Mouse (Mus musculus) kidney, adult 2 months (tissue): ENCODE measurements around the gene Gpr83. TPM values are rescaled to one million over a fixed set of nuclear protein-coding genes. Genes with fewer than 3 reads are reported as not detected.

Experiments
- DNase-seq: peaks from one replicate; pipeline ENCODE4 v3.0.0; 2021
- H3K27ac ChIP-seq: fragments of 200-500 bp; 2 replicates; pipeline ENCODE4 v1.5.1; 2012; ENCODE audit warnings: low read depth, low read length, control low read depth, inconsistent platforms; ENCODE audit not compliant: insufficient read depth
- H3K27me3 ChIP-seq: fragments of 200-500 bp; replicated peaks from 2 replicates; pipeline ENCODE4 v1.6.1; 2012; ENCODE audit warnings: mild to moderate bottlenecking, moderate library complexity, low read length, inconsistent platforms; ENCODE audit not compliant: control insufficient read depth, insufficient read depth
- H3K36me3 ChIP-seq: fragments of 200-500 bp; 2 replicates; pipeline ENCODE4 v1.6.1; 2012; ENCODE audit warnings: mild to moderate bottlenecking, moderate library complexity, low read length, inconsistent platforms; ENCODE audit not compliant: control insufficient read depth, insufficient read depth
- H3K4me1 ChIP-seq: fragments of 200-500 bp; 2 replicates; pipeline ENCODE4 v1.6.1; 2011; ENCODE audit warnings: low read length; ENCODE audit not compliant: control insufficient read depth, insufficient read depth
- H3K4me3 ChIP-seq: fragments of 200-500 bp; 2 replicates; pipeline ENCODE4 v1.5.1; 2011; ENCODE audit warnings: mild to moderate bottlenecking, low read depth, low read length, control low read depth; ENCODE audit not compliant: insufficient read depth
- CTCF ChIP-seq: fragments of 200-500 bp; conservative IDR thresholded peaks from 2 replicates; pipeline ENCODE4 v1.5.1; 2011; ENCODE audit warnings: low read depth, mild to moderate bottlenecking, control low read depth, low read length, moderate library complexity, mixed read lengths; ENCODE audit not compliant: insufficient read depth, insufficient read length
- POLR2A ChIP-seq: fragments of 200-500 bp; IDR thresholded peaks from one replicate; pipeline ENCODE4 v1.6.1; 2011; ENCODE audit warnings: low read depth, low read length, control low read depth
- WGBS: fragments of 180-500 bp; shearing (Covaris S2); methylation state at CpG from one replicate; pipeline ENCODE4 v1.1.7; 2018; 5-methylcytosine and 5-hydroxymethylcytosine counted together
- polyA plus RNA-seq: library from polyadenylated mRNA; depleted of rRNA; stranded (reverse); fragments of >200 nt; gene quantifications from 2 replicates; pipeline ENCODE4 v1.2.3, GENCODE M21; 2012; rRNA removed

Gene Gpr83
- polyA plus RNA-seq, 1 experiment = 0.30 TPM

DNA sequence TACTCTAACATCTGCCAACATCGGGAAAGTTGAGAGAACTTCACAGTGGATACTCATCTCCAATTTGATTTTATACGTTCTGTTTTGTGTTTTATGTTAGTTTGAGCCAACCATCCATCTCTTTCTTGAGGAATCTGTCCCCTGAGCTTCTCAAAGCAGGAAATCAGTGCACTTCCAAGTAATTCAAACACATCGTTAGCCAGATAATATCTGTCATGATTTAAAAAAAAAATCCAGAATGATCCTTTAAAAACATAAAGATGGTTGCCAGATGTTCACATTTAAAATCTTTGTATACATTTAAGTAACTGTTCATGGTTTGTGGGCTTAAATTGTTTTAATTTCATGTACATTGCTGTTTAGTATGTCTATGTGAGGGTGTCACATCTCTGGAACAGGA lies 45.9 kb downstream of the Gpr83 start:
- 55% methylated on average over 3 of the region's 3 CpGs for WGBS
- no peak overlapping the region for H3K27ac ChIP-seq
- TF ChIP-seq CTCF (no peak), POLR2A (no peak)
- H3K4me1 ChIP-seq = no peaks in the 10 kb centered on the region
- no peaks in the 10 kb centered on the region for H3K27me3 ChIP-seq
- DNase-seq = no peak
- H3K4me3 ChIP-seq = no peak overlapping the region
- no peaks in the 10 kb centered on the region for H3K36me3 ChIP-seq

DNA sequence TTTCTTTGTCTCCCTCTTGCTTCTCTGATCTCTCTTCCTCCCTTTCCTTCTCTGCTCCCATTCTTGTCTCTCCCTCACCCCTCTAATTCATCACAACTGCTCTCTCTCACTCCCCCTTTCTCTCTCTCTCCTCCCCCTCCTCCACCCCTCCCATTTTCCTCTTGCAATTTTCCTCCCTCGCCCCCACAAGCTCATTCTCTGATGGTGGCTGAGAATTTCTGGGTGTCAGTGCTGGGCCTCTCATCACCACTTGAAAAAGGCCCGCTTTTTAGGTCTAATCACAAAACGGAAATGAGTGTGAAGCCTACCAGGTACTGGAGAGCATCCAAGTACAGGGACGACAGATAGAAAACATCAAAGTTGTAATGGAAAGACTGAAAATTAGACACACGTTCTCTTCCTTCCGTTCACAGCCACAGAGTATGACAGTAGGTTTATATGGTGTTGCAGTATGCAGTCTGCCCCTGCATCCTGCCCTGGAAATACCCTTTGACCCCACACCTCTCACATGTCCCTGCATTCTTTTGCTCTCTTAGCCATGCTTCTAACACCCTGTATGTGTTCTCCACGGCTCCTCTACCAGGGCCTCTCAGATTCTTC lies 47.9 kb downstream of the Gpr83 start:
- no peaks in the 10 kb centered on the region for H3K27me3 ChIP-seq
- H3K4me3 ChIP-seq = no peak overlapping the region
- WGBS = 41% methylated on average over 7 of the region's 7 CpGs
- no peak overlapping the region for H3K27ac ChIP-seq
- no peaks in the 10 kb centered on the region for H3K4me1 ChIP-seq
- no peak for DNase-seq
- no peaks in the 10 kb centered on the region for H3K36me3 ChIP-seq
- no peak for TF ChIP-seq CTCF
- no peak for TF ChIP-seq POLR2A

DNA sequence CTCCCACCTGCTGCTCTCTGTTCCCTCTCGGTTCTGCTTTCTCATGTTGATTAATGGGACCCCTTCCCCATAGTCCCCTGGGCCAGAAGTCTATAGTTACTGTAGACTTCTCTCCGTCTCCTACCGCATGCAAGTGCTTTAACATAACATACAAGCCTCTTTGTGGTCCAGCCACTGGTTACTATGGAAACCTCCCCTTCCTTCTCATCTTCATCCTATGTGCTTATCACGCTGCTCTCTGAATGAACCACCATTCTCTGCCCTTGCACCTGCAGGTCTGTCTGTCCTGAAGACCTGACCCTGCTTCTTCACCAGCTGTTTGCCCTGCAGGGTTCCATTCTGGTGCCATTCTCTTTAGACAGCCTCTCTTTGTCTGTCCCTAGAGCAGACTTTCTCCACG lies 50.0 kb downstream of the Gpr83 start:
- Histone ChIP-seq H3K27ac (no peak overlapping the region), H3K4me3 (no peak overlapping the region), H3K27me3 (no peaks in the 10 kb centered on the region), H3K4me1 (no peaks in the 10 kb centered on the region), H3K36me3 (no peaks in the 10 kb centered on the region)
- DNase-seq = no peak
- TF ChIP-seq CTCF = no peak
- TF ChIP-seq POLR2A = no peak
- WGBS = 59% methylated on average over 5 of the region's 5 CpGs

DNA sequence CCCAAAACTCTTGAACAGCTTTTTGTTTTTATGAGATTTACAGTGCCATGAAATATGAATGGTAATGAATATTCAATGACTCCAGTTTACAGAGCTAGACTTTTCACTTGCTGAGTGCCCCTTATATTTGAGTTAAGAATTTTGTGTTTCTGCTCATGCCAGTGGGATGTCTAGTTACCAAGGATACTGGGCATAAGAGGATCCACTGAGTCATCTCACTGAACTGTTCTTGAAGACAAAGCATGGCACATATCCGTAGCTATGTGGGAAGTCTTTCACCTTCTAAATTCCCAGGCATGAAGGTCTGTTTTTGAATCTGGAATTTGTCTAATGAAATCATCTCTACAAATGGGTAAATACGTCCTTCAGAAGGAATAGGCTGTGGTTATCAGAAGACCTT lies 52.0 kb downstream of the Gpr83 start:
- Histone ChIP-seq H3K36me3 (no peaks in the 10 kb centered on the region), H3K27me3 (no peaks in the 10 kb centered on the region), H3K4me3 (no peak overlapping the region), H3K4me1 (no peaks in the 10 kb centered on the region), H3K27ac (no peak overlapping the region)
- WGBS = 82% methylated on average over 2 of the region's 2 CpGs
- no peak for DNase-seq
- TF ChIP-seq POLR2A (no peak), CTCF (no peak)

DNA sequence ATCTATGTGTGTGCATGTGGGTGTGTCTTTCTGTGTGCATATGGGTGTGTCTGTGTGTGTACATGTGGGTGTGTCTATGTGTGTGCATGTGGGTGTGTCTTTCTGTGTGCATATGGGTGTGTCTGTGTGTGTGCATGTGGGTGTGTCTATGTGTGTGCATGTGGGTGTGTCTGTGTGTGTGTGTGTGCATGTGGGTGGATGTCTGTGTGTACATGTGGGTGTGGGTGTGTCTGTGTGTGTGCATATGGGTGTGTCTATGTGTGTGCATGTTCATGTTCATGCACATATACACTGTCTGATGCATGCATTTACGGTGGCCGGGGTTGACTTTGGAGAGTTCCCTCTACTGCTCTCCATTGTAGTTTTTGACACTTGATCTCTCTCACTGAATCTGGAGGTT lies 57.7 kb downstream of the Gpr83 start:
- H3K4me3 ChIP-seq = no peak overlapping the region
- 62% methylated on average over 2 of the region's 2 CpGs for WGBS
- no peak for TF ChIP-seq CTCF
- TF ChIP-seq POLR2A = no peak

GRCm38 (mm10) chr9:14918825-14919668 lies 59.0 kb downstream of the Gpr83 start:
- Histone ChIP-seq H3K4me3 (no peak overlapping the region), H3K36me3 (no peaks in the 10 kb centered on the region), H3K4me1 (no peaks in the 10 kb centered on the region), H3K27me3 (no peaks in the 10 kb centered on the region), H3K27ac (no peak overlapping the region)
- TF ChIP-seq CTCF (no peak), POLR2A (no peak)
- no peak for DNase-seq
- 13% methylated on average over 5 of the region's 5 CpGs for WGBS

More for the DNA sequence above, 57.7 kb downstream of the Gpr83 start:
- no peaks in the 10 kb centered on the region for H3K4me1 ChIP-seq
- H3K27me3 ChIP-seq = no peaks in the 10 kb centered on the region
- no peak overlapping the region for H3K27ac ChIP-seq
- no peak for DNase-seq
- no peaks in the 10 kb centered on the region for H3K36me3 ChIP-seq

Other genes starting within 250 kb of the Gpr83 start
- 15.5 and 19.4 TPM in 2 replicates for gene Amotl1, start 215.2 kb upstream of the Gpr83 start, polyA plus RNA-seq
- 0.38 and 0.48 TPM in 2 replicates for gene Piwil4, start 119.5 kb upstream of the Gpr83 start, polyA plus RNA-seq
- 0.97 and 1.3 TPM in 2 replicates for gene Fut4, start 107.8 kb upstream of the Gpr83 start, polyA plus RNA-seq
- gene 1700012B09Rik, start 89.2 kb upstream of the Gpr83 start, polyA plus RNA-seq = not detected in 2 replicates
- 3.1 and 3.5 TPM in 2 replicates for gene Mre11a, start 75.6 kb upstream of the Gpr83 start, polyA plus RNA-seq
- 4.0 and 5.0 TPM in 2 replicates for gene Ankrd49, start 75.4 kb upstream of the Gpr83 start, polyA plus RNA-seq
- 0.14 and 2.8 TPM in 2 replicates for gene Izumo1r, start 43.7 kb downstream of the Gpr83 start, polyA plus RNA-seq
- 4.4 and 7.3 TPM in 2 replicates for gene Panx1, start 185.3 kb downstream of the Gpr83 start, polyA plus RNA-seq